Mouse (Mus musculus): ENCODE results near the gene Senp2. TPM values are rescaled to one million over a fixed set of nuclear protein-coding genes. Genes with fewer than 3 reads are reported as not detected.

The Senp2 gene
- polyA plus RNA-seq, 1 experiment, result 10.1 TPM

- DNase-seq (ENCODE audit: low read depth), result no peak
Observed at GRCm38 (mm10) chr16:22097659-22098058, 88.4 kb downstream of the Senp2 start.

Other genes with a start within 250 kb of the Senp2 start
- gene Ehhadh, start 221.7 kb upstream of the Senp2 start, polyA plus RNA-seq (2012; rRNA removed), result 17.7 and 21.1 TPM in 2 replicates
- gene Map3k13, start 215.1 kb upstream of the Senp2 start, polyA plus RNA-seq (2012; rRNA removed), result 0.88 and 1.1 TPM in 2 replicates
- 5.9 and 10.3 TPM in 2 replicates for gene Tmem41a, start 61.9 kb upstream of the Senp2 start, polyA plus RNA-seq (2012; rRNA removed)
- gene Liph, start 13.8 kb upstream of the Senp2 start, polyA plus RNA-seq (2012; rRNA removed), result 0.63 and 0.89 TPM in 2 replicates
- 1.4 and 2.3 TPM in 2 replicates for gene Igf2bp2, start 153.8 kb downstream of the Senp2 start, polyA plus RNA-seq (2012; rRNA removed)

Data from gonadal fat pad, adult 2 months (tissue).